Mouse (Mus musculus) testis, postnatal 14 days (tissue): ENCODE measurements around the gene Gm13199.
A peak's percentile ranks its signal among the peaks of the same experiment; 100 is the strongest.

ENCODE experiments used
- DNase-seq: peaks from one replicate; pipeline ENCODE4 v3.0.0; 2021; ENCODE audit warnings: low spot score

Gene Gm13199

DNA sequence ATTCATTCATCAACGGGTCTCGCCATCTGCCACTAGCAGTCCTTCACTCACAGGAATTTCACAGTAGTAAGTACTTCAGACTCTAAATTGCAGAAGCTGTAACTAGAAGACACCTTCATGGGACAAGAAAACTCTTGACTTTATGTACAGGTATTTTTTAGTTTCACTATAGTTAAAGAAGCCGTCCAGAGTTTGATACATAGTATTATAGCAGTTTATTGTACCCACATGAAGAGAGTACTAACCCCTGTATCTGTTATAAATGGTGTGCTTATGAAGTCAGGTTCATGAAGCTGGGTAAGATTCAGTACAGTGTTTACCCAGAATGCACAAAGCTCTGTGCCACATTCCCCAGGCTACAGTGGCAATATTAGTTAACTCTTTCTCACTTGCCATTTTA, at the start of gene Gm13199:
Gene Gm13199 (minus strand): TSS at position 101 of the 400 bp plus-strand sequence.
- DNase-seq: no peak

DNA sequence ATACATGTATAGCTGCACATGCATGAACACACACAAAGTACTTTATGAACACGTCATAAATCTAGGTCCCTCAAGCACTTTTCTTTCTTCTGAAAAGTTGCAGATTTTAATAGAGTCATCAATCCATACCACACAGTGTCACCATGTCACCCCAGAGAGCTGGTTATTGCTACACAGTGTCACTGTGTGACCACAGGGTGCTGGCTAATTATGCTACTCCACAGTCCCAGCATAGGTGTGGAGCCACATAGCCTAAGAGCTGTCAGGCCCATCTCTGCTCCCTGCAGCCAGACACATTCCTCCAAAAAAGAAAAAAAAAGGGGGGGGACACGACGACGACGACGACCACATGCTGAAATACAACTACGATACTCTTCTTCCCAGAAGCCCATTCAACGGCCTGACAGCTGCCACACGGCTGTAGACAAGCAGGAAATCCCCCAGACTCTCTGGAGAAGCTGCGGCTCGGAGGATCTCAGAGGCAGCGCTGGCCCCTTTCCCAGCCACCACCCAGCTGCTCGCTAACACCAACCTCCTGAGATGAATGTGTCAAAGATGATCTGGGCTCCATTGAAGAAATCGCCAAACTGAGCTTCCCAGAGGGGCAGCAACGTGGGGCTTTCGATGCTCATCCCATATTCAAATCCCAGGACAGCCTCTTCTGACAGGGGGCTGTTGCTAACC, 48.7 kb upstream of the Gm13199 start:
- DNase-seq: no peak

DNA sequence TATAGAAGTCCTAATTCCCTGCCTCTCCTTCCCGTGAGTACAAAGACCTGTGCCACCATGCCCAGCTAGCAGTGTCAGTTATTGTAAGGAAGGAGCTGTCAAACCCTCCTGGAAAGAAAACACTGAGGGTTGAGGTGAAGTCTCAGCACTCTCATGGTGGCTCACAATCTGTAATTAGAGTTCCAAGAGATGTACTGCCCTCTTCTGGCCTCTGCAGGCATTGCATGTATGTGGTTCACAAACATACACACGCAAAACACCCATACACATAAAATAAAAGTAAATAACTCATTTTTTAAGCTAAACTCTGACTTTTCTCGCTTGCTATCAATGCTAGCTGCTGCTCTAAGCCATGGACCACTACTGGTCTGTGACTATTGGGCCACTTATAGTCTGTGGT, 43.9 kb upstream of the Gm13199 start:
- DNase-seq: no peak

DNA sequence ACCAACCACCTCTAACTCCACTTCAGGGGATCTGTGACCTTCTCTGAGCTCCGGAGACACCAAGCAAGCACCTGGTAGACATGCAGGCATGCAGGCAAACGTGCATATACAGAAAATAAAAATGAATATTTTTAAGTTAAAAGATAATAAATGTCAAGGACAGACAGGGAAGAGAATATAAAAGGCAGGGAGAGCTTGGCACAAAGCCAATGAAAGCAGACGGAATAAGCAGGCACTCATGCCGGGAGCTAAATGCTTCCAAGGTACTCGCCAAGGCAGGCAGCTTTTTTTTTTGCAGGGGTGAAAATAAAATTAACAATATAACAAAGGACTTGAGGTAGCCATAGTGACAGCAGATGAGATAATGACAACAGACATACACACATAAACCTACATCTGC, 43.4 kb upstream of the Gm13199 start:
- peak; percentile 30 for DNase-seq

DNA sequence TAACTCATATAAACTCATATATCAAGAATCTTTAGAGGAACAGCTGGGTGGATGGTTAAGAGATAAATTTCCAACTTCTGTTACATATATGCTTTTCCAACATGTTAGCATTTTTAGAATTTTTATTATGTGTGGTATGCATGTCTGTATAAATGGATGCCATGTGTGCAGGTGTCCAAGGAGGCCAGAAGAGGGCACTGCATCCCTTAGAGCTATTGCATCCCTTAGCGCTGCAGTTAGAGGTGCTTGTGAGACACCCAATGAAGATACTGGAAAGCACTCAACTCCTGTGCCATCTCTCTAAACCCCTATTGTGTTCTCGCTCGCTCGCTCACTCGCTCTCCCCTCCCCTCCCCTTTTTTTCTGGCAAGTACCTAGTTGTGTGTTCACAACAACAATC, 37.4 kb upstream of the Gm13199 start:
- DNase-seq: no peak

DNA sequence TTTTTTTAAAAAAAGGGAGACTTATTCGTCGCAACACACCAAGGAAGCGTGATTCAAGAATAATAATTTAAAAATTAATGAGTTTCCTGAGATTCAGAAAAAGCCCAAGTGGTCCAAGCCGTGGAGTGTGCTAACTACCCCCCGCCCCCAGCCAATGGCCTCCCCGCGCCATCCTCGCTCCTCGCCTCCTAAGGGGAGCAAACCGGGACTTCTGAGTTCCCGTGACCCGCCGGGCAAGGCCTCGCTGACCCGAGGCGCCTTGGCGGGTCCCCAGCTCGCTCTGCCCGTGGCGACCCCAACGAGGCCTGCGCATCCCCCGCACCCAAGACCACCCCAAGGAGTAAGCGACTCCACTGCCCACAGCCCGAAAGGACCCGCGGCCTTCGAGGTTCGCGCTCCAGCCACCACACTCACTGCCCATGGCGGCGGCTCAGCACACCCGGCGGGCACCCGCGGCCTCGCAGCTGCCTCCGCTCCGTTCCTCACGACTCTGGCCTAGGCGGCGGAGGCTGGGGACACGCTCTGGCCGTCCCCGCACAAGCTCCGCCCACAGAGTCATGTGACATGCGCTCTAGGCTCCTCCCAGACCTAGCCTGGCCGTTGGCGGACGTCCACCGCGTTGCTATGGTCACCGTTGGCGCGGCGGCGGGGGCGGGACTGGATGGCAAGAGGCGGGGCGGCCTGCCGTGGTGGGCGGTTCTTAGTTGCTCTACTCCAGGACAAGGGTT, 32.3 kb upstream of the Gm13199 start, which contains the start of gene Sec61a2:
Gene Sec61a2 (minus strand): TSS at position 590 of the 728 bp plus-strand sequence.
- DNase-seq: peak; percentile 99

DNA sequence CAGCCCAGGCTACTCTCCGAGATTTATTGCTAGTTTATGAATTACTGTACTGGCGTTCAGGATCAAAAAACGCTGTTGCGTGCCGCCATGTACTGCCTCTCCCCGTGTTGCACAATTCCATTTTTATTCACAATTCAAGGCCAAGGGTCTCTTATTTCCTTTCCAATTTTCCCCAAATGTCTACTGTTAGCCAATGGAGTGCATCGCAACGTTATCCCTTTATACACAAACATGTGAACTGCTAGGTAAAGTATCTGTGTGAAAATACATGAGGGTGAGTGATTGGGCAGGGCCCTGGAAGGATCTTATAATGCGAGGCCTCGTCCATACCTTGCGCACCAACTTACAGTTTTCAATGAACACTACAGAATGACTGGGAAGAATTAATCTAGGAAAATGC, 31.6 kb upstream of the Gm13199 start:
- no peak for DNase-seq

DNA sequence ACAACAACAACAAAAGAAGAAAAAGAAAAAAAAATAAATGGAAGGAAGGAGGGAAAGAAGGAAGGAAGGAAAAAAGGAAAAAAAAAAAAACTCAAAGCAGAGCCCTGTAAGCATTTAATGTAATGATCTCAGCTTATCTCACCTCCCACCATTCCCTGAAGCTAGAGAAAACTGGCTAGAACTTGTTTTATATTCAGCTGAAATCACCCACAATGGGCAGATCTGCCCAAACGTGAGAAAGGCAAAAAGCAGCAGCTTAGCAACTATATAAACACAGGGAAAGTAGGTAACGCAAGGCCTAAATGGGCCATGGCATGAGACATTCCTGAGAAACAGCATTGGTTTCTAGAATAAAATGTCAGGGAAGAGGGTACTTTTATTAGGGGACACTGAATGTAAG, 26.7 kb upstream of the Gm13199 start:
- DNase-seq: no peak

DNA sequence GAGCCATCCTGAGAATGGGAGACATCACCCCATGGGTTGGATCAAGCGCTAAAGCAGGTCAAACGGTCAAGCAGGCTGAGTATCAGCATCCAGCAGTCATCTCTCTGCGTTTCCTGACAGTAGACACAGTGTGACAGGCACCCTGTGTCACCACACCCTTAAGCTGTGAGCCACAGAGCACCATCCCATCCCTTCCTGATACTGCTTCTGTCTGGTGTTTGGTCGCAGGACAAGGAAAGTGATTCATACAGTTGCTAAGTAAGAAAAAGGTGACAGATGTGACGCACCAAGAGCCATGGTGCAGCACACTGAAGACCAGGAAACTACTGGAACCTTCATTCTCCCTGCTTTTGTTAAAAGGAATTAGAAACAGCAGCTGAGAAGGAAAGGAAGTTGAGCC, 26.1 kb upstream of the Gm13199 start:
- DNase-seq: no peak

DNA sequence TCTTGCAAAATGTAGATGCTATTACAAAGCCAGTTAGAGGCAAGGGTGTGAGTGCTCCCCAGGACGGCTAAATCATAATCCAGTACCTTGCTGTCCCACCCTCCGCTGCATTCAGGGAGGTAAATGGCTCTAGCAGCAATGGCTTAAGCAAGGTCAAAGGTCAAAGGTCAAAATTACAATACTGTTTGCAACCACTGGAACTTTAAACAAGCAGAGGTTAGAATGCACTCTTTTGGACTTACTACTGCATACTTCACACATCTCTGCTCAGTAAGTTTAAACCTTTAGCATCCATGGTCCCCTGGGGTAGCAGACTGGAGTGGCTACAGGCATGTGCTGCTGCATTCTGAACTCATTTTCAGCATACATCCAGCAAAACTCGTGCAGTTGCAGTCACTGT, 14.7 kb upstream of the Gm13199 start:
- DNase-seq: no peak

DNA sequence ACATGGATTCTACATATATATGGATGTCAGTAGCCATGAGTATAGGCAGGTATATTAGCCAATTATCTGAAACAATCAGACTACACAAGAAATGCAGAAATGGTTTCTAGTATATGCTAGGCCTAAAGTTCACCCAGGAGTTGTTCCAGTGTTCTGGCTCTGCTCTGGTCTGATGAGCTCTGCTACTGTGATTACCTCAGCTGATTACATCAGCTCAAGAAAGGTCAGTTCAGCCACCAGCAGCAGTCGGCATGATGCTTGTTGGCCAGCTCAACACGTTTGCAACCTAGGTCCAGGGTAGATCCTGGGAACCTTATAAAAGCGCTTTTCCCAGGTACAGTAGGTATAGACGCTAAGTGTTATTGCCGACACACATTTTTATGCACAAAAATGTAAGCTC, 7.0 kb upstream of the Gm13199 start:
- DNase-seq: no peak

DNA sequence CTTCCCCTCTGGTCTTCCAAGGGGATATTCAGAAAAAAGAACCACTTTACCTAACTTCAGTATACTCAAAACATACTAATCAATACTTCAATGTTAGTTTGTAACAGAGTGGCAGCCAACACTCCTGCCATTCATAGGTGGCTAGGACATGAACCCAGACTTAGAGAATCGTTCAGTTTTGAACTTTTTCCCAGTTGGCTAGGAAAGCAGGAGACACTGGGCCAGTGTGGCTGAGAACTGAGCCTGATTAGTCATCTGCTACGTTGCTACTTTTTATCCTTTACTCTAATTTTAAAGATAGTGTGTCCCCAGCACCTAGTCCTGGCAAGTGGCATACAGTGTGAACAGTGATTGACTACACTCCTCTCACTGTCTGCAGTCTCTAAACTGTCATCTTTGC, 4.9 kb upstream of the Gm13199 start:
- peak; percentile 43 for DNase-seq

DNA sequence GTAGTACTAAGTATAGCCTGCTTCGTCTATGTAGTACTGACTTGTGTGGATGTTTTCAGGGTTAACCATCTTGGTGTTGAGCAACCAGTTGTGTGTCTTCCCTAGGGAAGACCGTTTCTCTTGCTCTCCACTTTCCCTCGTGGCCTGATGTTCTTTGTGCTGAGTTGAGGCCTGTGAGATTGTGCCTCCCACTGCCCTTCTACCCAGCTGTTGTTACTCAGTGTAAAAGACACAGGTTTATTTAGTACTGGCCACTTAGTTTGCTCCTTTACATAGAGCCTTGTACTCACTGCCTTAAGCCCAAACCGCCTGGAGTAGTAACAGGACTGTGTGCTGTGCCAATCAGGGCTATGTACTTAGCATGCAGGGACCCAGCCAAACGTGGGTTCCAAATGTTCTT, 10.9 kb downstream of the Gm13199 start:
- no peak for DNase-seq

DNA sequence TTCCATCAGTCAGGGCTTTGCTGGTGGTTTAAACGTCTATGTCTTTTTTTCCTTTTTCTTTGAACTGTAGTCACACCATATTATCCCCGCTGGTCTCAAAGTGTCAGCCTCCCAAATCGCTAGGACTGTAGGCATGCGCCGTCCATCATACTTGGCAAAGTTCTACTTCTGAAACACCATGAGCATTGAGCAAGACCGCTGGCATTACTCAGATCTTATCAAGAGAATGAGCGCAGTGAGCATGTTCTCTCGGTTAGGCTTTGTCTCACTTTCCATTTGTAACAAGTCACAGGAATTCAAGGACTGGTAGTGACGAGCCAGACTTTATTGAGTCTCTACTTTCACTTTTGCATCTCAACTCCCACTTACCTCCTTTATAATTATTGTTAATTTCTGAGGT, 11.6 kb downstream of the Gm13199 start:
- no peak for DNase-seq

DNA sequence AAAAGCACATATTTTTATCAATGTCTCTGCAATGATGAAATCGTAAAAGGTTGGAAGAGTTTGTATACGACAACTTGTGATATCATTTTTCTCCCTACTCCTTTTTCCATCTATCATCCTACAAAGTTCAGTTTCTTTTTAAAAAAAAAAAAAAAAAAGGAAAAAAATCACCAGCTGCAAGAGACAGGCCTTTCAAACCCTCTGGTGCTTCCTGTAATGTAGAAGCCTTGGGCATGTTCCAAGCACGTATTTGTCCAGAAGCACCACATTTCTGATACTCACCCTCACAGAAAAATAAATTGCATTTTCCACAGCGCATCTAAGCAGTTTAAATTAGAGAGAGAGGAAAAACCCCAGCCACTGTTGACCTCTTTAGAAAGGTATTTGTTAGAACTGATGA, 16.9 kb downstream of the Gm13199 start:
- no peak for DNase-seq

DNA sequence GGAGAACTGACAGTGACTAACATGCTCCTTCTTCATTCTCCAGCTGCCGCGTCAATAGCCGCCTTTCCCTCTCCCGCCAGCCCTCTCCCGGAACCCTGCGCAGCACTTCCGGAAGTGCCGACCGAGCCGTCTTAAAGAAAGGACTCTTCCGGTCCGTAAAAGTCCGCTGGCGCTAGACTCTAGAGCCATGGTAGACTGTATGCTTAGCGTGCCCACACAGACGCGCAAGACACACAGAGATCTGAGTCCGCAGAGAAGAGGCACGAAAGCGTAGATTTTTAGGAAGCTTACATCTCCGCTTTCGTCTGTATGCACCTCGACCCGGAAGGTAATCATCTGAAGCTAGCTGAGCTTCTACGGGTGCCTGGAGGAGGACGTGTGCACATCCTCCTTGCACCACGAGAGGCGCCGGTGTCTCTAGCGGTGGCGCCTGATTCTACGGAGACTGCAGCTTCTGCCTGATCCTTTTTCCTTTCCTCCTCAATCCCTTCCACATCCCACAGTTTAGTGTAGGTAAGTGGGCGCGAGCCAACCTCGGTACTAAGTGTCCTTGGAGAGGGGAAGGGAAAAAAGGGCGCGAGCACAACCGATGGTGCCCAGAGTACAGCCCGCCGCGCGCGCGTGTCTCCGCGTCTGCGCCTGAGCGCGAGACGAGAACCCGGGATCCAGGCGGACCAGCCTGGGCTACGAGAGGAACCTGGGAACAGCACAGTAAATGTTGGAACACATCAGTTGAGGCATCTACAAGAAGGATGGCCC, 17.7 kb downstream of the Gm13199 start, which contains the start of the genes Nudt5 and Cdc123:
Gene Nudt5 (plus strand): TSS at position 147 of the 759 bp plus-strand sequence.
Gene Cdc123 (minus strand): TSS at position 292 of the 759 bp plus-strand sequence.
- peak; percentile 89 for DNase-seq

DNA sequence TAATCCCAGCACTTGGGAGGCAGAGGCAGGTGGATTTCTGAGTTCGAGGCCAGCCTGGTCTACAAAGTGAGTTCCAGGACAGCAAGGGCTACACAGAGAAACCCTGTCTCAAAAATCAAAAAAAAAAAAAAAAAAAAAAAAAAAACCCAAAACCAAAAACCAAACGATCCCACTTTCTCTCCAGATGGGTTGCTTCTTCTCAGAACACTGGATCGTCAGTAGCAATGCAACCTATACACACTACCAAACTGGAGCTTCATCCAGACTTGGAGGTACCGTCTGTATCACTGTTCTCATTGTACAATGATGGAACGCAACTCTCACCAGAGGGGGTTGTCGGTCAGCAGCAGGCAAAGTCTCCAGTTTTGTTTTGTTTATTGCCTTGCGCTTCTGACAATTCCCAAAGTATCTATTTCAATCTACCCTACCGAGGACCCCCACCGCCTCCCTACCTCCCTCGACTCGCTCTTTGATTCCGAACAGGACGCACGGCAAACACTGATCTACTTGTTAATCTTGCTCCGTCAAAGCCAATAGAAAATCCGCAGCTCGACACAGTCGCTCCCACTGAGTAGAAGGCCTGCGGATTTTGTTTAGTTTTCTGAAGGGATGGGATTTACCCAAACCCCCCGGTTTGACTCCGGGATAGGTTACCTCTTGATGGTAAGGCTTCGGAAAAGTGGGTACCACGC, 18.4 kb downstream of the Gm13199 start:
- no peak for DNase-seq

DNA sequence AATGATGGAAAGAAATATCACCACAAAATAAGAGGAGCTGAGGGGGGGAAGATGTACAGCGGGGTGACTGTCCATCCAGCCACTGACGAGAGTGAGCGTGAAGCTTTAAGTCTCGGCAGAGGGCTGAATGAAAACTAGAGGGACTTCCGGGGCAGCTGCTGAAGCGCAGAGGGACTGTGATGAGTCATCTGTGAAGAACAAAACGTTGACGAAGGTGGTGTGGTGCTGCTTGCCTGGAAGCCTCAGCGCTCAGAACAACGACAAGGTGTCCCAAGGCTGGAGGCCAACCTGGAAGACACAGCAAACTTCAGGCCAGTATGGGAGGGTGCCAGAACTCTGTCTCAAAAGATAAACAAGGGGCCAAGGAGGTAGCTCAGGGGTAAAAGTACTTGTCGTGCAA, 21.9 kb downstream of the Gm13199 start:
- no peak for DNase-seq

DNA sequence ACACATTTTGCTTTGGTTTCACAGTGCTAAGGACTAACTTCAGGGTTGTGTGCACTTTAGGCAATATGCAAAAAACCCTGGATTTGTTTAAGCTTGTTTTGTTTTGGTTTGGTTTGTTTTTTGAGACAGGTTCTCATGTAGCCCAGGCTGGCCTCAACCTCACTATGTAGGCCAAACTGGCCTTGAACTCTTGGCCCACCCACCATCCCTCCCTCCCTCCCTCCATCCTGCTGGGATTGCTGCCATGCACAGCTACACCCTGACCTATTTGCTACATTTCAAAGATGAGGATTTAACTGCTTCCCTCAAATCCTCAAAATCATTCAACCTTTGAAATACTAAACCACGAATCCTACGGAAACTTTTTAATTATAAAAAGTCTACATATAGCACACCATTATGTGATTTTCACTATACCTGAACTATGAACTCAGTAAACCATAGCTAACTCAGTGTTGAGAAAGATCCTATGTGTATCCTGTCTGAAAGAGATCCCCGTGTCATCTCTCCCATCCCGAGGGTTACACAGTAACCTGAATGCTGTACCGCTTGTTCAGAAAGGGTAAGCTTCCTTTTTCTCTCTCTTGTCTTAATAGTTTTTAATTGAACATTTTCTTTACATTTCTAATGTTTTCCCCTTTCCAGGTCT, 37.3 kb downstream of the Gm13199 start:
- no peak for DNase-seq

DNA sequence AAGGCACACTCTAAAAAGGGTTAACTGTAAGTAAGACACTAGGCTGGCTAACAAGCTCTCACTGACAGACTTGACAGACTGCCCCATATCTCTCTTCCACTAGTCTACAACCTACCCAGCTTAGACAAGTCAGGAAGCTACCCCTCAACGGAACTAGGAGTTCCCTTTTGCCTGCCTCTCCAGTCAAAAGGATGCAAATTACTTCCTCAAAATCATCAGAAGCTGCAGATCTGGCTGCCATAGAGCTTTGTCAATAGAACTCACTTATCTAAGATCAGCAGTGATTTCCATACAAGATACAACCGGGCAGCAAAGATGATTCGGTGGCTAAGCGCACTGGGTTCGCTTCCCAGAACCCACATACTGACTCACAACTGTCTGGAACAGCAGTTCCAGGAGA, 38.0 kb downstream of the Gm13199 start:
- DNase-seq: no peak

DNA sequence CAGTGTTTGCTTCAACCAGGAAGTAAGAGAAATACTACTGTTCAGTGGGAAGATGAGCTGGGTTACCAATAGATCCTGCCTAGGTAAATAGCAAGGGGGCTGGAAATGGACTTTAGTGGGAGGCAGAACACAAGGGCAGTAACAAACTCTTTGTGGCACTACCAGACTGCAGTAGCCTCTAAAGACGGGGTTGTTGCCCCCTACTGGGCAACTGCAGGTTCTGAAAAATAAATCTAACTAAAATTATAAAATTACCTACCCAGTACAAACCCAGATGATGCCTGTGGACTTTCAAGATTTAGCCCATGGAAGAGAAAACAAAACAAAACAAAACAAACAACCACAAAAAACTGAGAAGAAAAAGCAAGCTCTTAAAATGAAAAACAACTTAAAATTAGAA, 38.5 kb downstream of the Gm13199 start:
- DNase-seq: no peak

DNA sequence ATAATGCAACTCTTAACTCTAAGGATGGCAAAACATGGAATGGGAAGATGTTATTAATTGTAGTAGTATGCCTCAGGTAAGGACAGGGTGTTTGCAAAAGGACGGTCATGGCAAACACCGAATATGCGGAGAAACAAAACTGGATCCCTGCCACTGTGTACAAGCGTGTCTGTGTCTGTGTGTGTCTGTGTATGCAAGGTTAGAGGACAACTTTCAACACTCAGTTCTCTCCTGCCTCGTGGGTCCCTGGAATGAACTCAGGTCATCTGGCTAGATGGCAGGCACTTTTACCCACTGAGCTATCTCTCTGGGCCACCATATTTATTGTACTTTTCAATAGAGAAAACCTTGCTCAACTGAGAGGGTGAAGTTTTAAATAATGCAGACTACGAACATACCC, 40.3 kb downstream of the Gm13199 start:
- no peak for DNase-seq
